ENCODE assay signal across 24 mouse cellular contexts in genomic region chr19:48008771-48009413, GRCm38 (mm10).
DNase-seq lines count a peak whose midpoint lies in the region; ATAC-seq and TF ChIP-seq lines count a peak whose summit lies in the region.
"Had no signal": no experiment of that assay in that cellular context is flagged by ENCODE, and none has a peak within 500 bp of the region (broad histone marks: within the 10 kb centered on the region; RNA-seq: fewer than 3 reads in every experiment).

No protein-coding gene starts in this region.

- no peak for ATAC-seq in forebrain, embryonic 11.5 days (replicated peaks; ENCODE audit: low FRiP score)
- ATAC-seq in kidney, postnatal 0 days (replicated peaks; ENCODE audit: low FRiP score, low read depth) = peak; percentile 33; the same call in 1 of the 2 replicates
- peak; percentile 44 for ATAC-seq in neural tube, embryonic 14.5 days (ENCODE audit: low read depth)
- ATAC-seq: CD4-positive, CD25-positive, alpha-beta regulatory T cell, adult 4 months; forebrain, embryonic 14.5 days; intestine, postnatal 0 days; liver, postnatal 0 days; midbrain, embryonic 16.5 days had no signal

- no peak for TF ChIP-seq CTCF in kidney, postnatal 0 days (IDR thresholded peaks at IDR 0.05; ENCODE audit: low read depth)

- no peaks in the 10 kb centered on the region for H3K27me3 ChIP-seq in forebrain, embryonic 11.5 days (ENCODE audit: control insufficient read depth, insufficient read depth, low read length)
- H3K27me3 ChIP-seq in forebrain, embryonic 10.5 days (ENCODE audit: poor library complexity, severe bottlenecking) = no peaks in the 10 kb centered on the region
- H3K27me3 ChIP-seq in kidney, postnatal 0 days (ENCODE audit: insufficient read depth, low read length) = no peaks in the 10 kb centered on the region
- H3K27me3 ChIP-seq in neural tube, embryonic 14.5 days (ENCODE audit: control insufficient read depth, insufficient read depth, low read length) = no peaks in the 10 kb centered on the region
- H3K27me3 ChIP-seq: embryonic facial prominence, embryonic 12.5 days; hindbrain, embryonic 12.5 days had no signal

- no peak overlapping the region for H3K4me3 ChIP-seq in forebrain, embryonic 11.5 days (ENCODE audit: low read depth, low read length)
- no peak overlapping the region for H3K4me3 ChIP-seq in forebrain, embryonic 10.5 days
- no peak overlapping the region for H3K4me3 ChIP-seq in kidney, postnatal 0 days (replicated peaks; ENCODE audit: low read depth, low read length)
- no peak overlapping the region for H3K4me3 ChIP-seq in neural tube, embryonic 14.5 days (ENCODE audit: low read depth, low read length)
- H3K4me3 ChIP-seq: embryonic facial prominence, embryonic 12.5 days; erythroblast, embryonic 14.5 days; gastrocnemius, adult 2 months; hindbrain, embryonic 12.5 days; midbrain, embryonic 10.5 days; myocyte had no signal

- H3K9me3 ChIP-seq in forebrain, embryonic 11.5 days (ENCODE audit: control insufficient read depth, low read length) = no peaks in the 10 kb centered on the region; the same call in 1 of the 2 replicates
- no peaks in the 10 kb centered on the region for H3K9me3 ChIP-seq in forebrain, embryonic 10.5 days
- no peaks in the 10 kb centered on the region for H3K9me3 ChIP-seq in kidney, postnatal 0 days (replicated peaks; ENCODE audit: low read length)
- H3K9me3 ChIP-seq in neural tube, embryonic 14.5 days (ENCODE audit: control insufficient read depth, low read length) = no peaks in the 10 kb centered on the region
- H3K9me3 ChIP-seq: embryonic facial prominence, embryonic 12.5 days; hindbrain, embryonic 12.5 days; midbrain, embryonic 10.5 days had no signal

- no peak overlapping the region for H3K9ac ChIP-seq in forebrain, embryonic 11.5 days (ENCODE audit: low read length)
- H3K9ac ChIP-seq in kidney, postnatal 0 days (ENCODE audit: low read depth, low read length) = no peak overlapping the region
- no peak overlapping the region for H3K9ac ChIP-seq in neural tube, embryonic 14.5 days (replicated peaks; ENCODE audit: low read depth, low read length)
- H3K9ac ChIP-seq: embryonic facial prominence, embryonic 12.5 days; hindbrain, embryonic 12.5 days; liver, postnatal 0 days had no signal

- H3K27ac ChIP-seq in forebrain, embryonic 11.5 days (ENCODE audit: low read depth, low read length) = no peak overlapping the region
- no peak overlapping the region for H3K27ac ChIP-seq in forebrain, embryonic 10.5 days
- no peak overlapping the region for H3K27ac ChIP-seq in kidney, postnatal 0 days
- no peak overlapping the region for H3K27ac ChIP-seq in neural tube, embryonic 14.5 days (ENCODE audit: low read depth, low read length)
- H3K27ac ChIP-seq: embryonic facial prominence, embryonic 12.5 days; gastrocnemius, adult 2 months; hindbrain, embryonic 12.5 days; midbrain, embryonic 10.5 days had no signal

- no peaks in the 10 kb centered on the region for H3K36me3 ChIP-seq in forebrain, embryonic 11.5 days (ENCODE audit: control insufficient read depth, insufficient read depth, low read length)
- H3K36me3 ChIP-seq in forebrain, embryonic 10.5 days (replicated peaks) = no peaks in the 10 kb centered on the region
- H3K36me3 ChIP-seq in kidney, postnatal 0 days (ENCODE audit: insufficient read depth, low read length) = no peaks in the 10 kb centered on the region
- no peaks in the 10 kb centered on the region for H3K36me3 ChIP-seq in neural tube, embryonic 14.5 days (ENCODE audit: control insufficient read depth, insufficient read depth, low read length)
- H3K36me3 ChIP-seq: embryonic facial prominence, embryonic 12.5 days; hindbrain, embryonic 12.5 days; midbrain, embryonic 10.5 days had no signal

- WGBS in forebrain, embryonic 11.5 days = 77% methylated on average over 12 of the region's 12 CpGs
- WGBS in forebrain, embryonic 10.5 days = 78% methylated on average over 12 of the region's 12 CpGs
- WGBS in kidney, postnatal 0 days = 16% methylated on average over 12 of the region's 12 CpGs
- 50% methylated on average over 12 of the region's 12 CpGs for WGBS in neural tube, embryonic 14.5 days

- no peaks in the 10 kb centered on the region for H3K4me1 ChIP-seq in forebrain, embryonic 11.5 days (replicated peaks; ENCODE audit: control insufficient read depth, insufficient read depth, low read length)
- peaks cover 5% of the 10 kb centered on the region; the same call in 1 of the 2 replicates for H3K4me1 ChIP-seq in forebrain, embryonic 10.5 days
- 0 out of 2 replicates have a peak, but pooled peaks cover 5% of the 10 kb centered on the region for H3K4me1 ChIP-seq in kidney, postnatal 0 days (replicated peaks; ENCODE audit: insufficient read depth, low read length)
- H3K4me1 ChIP-seq in neural tube, embryonic 14.5 days (ENCODE audit: control insufficient read depth, insufficient read depth, low read length) = no peaks in the 10 kb centered on the region
- H3K4me1 ChIP-seq: embryonic facial prominence, embryonic 12.5 days had no signal

- no peak overlapping the region for H3K4me2 ChIP-seq in forebrain, embryonic 11.5 days (ENCODE audit: low read depth, low read length, severe bottlenecking)
- H3K4me2 ChIP-seq in kidney, postnatal 0 days (ENCODE audit: low read length) = no peak overlapping the region
- H3K4me2 ChIP-seq in neural tube, embryonic 14.5 days (ENCODE audit: low read depth, low read length) = no peak overlapping the region
- H3K4me2 ChIP-seq: embryonic facial prominence, embryonic 12.5 days; hindbrain, embryonic 12.5 days; liver, embryonic 11.5 days had no signal

- peak; percentile 27 for DNase-seq in forebrain, embryonic 11.5 days (ENCODE audit: low spot score)
- DNase-seq in forebrain, embryonic 10.5 days (ENCODE audit: extremely low spot score, low spot score) = no peak
- DNase-seq in kidney, postnatal 0 days (ENCODE audit: low spot score) = peak; percentile 55
- no peak for DNase-seq in kidney, adult 9 months
- DNase-seq in gonadal fat pad, adult 2 months (ENCODE audit: low read depth) = peak; percentile 20
- DNase-seq in c-Kit-positive CD71-positive TER-119-positive erythroid progenitor cells, embryonic 14.5 days (ENCODE audit: low spot score) = no peak
- DNase-seq: adrenal gland, postnatal 25 days; cerebellum, adult 9-10 months; gastrocnemius, adult 2 months; left cerebral cortex, postnatal 4 days; liver, postnatal 0 days; lung, postnatal 10 days; right cerebral cortex, postnatal 14 days had no signal

Comparison
In these comparisons a context has a peak if more than half of its experiments do, and no peak if none do; other contexts are left out.
1. DNase-seq: peak in forebrain, embryonic 11.5 days (single experiment), kidney, postnatal 0 days (single experiment) and gonadal fat pad, adult 2 months (single experiment); none in forebrain, embryonic 10.5 days (single experiment), kidney, adult 9 months (single experiment) and c-Kit-positive CD71-positive TER-119-positive erythroid progenitor cells, embryonic 14.5 days (single experiment).